Mouse (Mus musculus): Measurements from ENCODE around the gene Spag4. TPM values are rescaled to one million over a fixed set of nuclear protein-coding genes. Genes with fewer than 3 reads are reported as not detected.

Gene Spag4
- polyA plus RNA-seq, 2 experiments, result 2.1 to 5.7 TPM

DNA sequence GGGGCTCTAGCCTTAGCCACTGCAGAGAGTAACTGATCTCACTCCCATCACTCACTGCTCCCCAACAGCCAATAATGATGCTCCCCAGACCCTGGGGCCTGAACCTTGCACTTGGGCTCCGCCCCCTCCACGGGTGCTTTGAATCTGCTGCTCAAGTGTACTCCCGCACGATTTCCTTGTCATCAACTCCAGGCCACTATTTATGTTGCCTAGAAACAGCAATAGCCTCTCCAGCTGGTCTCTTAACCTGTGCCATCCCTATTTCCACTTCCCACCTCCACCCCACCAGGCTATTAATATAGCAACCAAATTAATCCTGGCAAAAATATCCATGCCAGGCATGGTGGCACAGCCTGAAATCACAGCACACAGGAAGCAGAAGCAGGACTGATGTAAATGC is 14.7 kb downstream of the Spag4 start:
- no peak for TF ChIP-seq POLR2A (IDR thresholded peaks at IDR 0.05; ENCODE audit: borderline replicate concordance, extremely low read depth, insufficient read depth, insufficient read length)
- H3K4me2 ChIP-seq (replicated peaks; ENCODE audit: low read depth, low read length, severe bottlenecking), result no peak overlapping the region
- no peak overlapping the region for H3K4me3 ChIP-seq (replicated peaks; ENCODE audit: low read length)
- peaks cover 48% of the 10 kb centered on the region for H3K36me3 ChIP-seq (ENCODE audit: control insufficient read depth, insufficient read depth, low read length)
- 38% methylated on average over 4 of the region's 4 CpGs for WGBS
- H3K27ac ChIP-seq (replicated peaks; ENCODE audit: low read depth, low read length), result no peak overlapping the region
- H3K9ac ChIP-seq (ENCODE audit: low read depth, low read length, severe bottlenecking), result no peak overlapping the region
- DNase-seq (ENCODE audit: low spot score) (no peak), ATAC-seq (ENCODE audit: low FRiP score, low read depth) (no peak)
- H3K9me3 ChIP-seq (ENCODE audit: control insufficient read depth, low read length), result no peaks in the 10 kb centered on the region
- no peaks in the 10 kb centered on the region for H3K27me3 ChIP-seq (ENCODE audit: control insufficient read depth, insufficient read depth, low read length)
- H3K4me1 ChIP-seq (ENCODE audit: control insufficient read depth, insufficient read depth, low read length), result no peaks in the 10 kb centered on the region

DNA sequence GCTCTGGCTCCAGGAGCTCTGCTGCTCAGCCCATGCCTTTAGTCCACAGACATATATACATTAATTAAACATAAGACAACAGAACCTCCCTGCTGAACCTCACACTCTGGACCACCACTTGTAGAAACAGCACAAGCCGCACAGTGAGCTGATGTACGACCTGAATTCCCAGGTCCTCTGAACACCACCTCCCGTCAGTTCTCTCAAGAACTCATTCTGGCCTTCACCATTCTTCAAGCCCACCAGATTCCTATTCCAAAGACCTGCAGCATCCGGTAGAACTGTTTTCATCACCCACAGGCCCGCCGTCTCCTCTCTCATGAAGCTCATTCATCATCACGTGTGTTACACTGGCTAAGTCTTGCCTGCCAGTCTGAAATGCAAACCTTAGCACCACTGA is 15.4 kb downstream of the Spag4 start:
- H3K4me2 ChIP-seq (replicated peaks; ENCODE audit: low read depth, low read length, severe bottlenecking), result no peak overlapping the region
- peaks cover 42% of the 10 kb centered on the region for H3K36me3 ChIP-seq (ENCODE audit: control insufficient read depth, insufficient read depth, low read length)
- DNase-seq (ENCODE audit: low spot score) (no peak), ATAC-seq (ENCODE audit: low FRiP score, low read depth) (no peak)
- H3K27ac ChIP-seq (replicated peaks; ENCODE audit: low read depth, low read length), result no peak overlapping the region
- no peaks in the 10 kb centered on the region for H3K9me3 ChIP-seq (ENCODE audit: control insufficient read depth, low read length)
- H3K4me1 ChIP-seq (ENCODE audit: control insufficient read depth, insufficient read depth, low read length), result no peaks in the 10 kb centered on the region
- H3K9ac ChIP-seq (ENCODE audit: low read depth, low read length, severe bottlenecking), result no peak overlapping the region
- H3K4me3 ChIP-seq (replicated peaks; ENCODE audit: low read length), result no peak overlapping the region
- TF ChIP-seq POLR2A (IDR thresholded peaks at IDR 0.05; ENCODE audit: borderline replicate concordance, extremely low read depth, insufficient read depth, insufficient read length), result no peak
- H3K27me3 ChIP-seq (ENCODE audit: control insufficient read depth, insufficient read depth, low read length), result no peaks in the 10 kb centered on the region
- WGBS, result 85% methylated on average over 7 of the region's 7 CpGs

DNA sequence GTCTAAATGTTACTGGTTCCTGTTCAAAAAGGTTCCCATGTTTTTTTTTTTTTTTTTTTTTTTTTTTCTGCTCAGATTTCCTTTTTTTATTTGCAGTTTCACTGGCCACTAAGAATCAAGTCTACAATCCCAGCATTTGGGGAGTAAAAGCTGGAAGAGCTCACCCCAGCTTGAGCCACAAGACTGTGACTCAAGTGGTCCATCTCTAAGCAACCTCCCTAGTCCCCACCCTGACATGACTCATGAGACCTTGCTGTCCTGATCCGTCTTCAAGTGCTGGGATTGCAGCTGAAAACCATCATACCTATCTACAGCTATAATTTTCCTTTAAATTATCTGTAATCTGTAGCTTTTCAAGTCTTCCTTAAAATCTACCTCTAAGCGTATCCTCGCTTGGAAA is 19.6 kb downstream of the Spag4 start:
- ATAC-seq (ENCODE audit: low FRiP score, low read depth), result no peak
- H3K27ac ChIP-seq (replicated peaks; ENCODE audit: low read depth, low read length), result no peak overlapping the region
- no peaks in the 10 kb centered on the region for H3K4me1 ChIP-seq (ENCODE audit: control insufficient read depth, insufficient read depth, low read length)
- DNase-seq (ENCODE audit: low spot score), result no peak
- H3K4me3 ChIP-seq (replicated peaks; ENCODE audit: low read length), result no peak overlapping the region
- WGBS, result 90% methylated on average over 3 of the region's 3 CpGs
- peaks cover 7% of the 10 kb centered on the region for H3K36me3 ChIP-seq (ENCODE audit: control insufficient read depth, insufficient read depth, low read length)
- no peak for TF ChIP-seq POLR2A (IDR thresholded peaks at IDR 0.05; ENCODE audit: borderline replicate concordance, extremely low read depth, insufficient read depth, insufficient read length)
- H3K27me3 ChIP-seq (ENCODE audit: control insufficient read depth, insufficient read depth, low read length), result no peaks in the 10 kb centered on the region
- no peak overlapping the region for H3K4me2 ChIP-seq (replicated peaks; ENCODE audit: low read depth, low read length, severe bottlenecking)
- H3K9ac ChIP-seq (ENCODE audit: low read depth, low read length, severe bottlenecking), result no peak overlapping the region
- no peaks in the 10 kb centered on the region for H3K9me3 ChIP-seq (ENCODE audit: control insufficient read depth, low read length)

- Histone ChIP-seq H3K9me3 (ENCODE audit: control insufficient read depth, low read length) (no peaks in the 10 kb centered on the region), H3K4me2 (replicated peaks; ENCODE audit: low read depth, low read length, severe bottlenecking) (no peak overlapping the region), H3K4me3 (replicated peaks; ENCODE audit: low read length) (no peak overlapping the region), H3K27me3 (ENCODE audit: control insufficient read depth, insufficient read depth, low read length) (no peaks in the 10 kb centered on the region), H3K27ac (replicated peaks; ENCODE audit: low read depth, low read length) (no peak overlapping the region), H3K9ac (ENCODE audit: low read depth, low read length, severe bottlenecking) (no peak overlapping the region), H3K4me1 (ENCODE audit: control insufficient read depth, insufficient read depth, low read length) (no peaks in the 10 kb centered on the region), H3K36me3 (ENCODE audit: control insufficient read depth, insufficient read depth, low read length) (peaks cover 18% of the 10 kb centered on the region)
- DNase-seq (ENCODE audit: low spot score) (no peak), ATAC-seq (ENCODE audit: low FRiP score, low read depth) (no peak)
- no peak for TF ChIP-seq POLR2A (IDR thresholded peaks at IDR 0.05; ENCODE audit: borderline replicate concordance, extremely low read depth, insufficient read depth, insufficient read length)
- WGBS, result 84% methylated on average over 7 of the region's 7 CpGs
Observed at GRCm38 (mm10) chr2:156087391-156088110, 22.6 kb downstream of the Spag4 start.

DNA sequence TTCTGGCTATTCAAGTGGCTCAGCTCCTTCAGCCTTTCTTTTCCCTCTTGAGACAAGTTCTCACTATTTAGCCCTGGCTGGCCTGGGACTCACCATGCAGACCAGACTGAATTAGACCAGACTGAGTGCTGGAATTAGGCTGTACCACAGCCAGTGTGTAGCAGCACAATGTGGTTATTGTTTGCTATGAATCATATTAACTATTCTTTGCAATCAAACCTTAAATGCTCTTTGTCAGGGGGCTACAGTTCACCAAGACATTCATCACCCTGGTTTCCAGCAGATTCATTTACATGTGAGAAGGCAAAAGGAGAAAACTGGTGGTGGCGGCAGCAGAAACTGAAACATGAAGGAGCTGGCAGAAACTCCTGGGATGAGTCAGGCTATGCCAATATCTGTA is 24.8 kb downstream of the Spag4 start:
- no peak for ATAC-seq (ENCODE audit: low FRiP score, low read depth)
- H3K36me3 ChIP-seq (ENCODE audit: control insufficient read depth, insufficient read depth, low read length), result peaks cover 22% of the 10 kb centered on the region
- H3K4me2 ChIP-seq (replicated peaks; ENCODE audit: low read depth, low read length, severe bottlenecking), result no peak overlapping the region
- H3K9me3 ChIP-seq (ENCODE audit: control insufficient read depth, low read length), result no peaks in the 10 kb centered on the region
- no peaks in the 10 kb centered on the region for H3K4me1 ChIP-seq (ENCODE audit: control insufficient read depth, insufficient read depth, low read length)
- no peak overlapping the region for H3K9ac ChIP-seq (ENCODE audit: low read depth, low read length, severe bottlenecking)
- H3K4me3 ChIP-seq (replicated peaks; ENCODE audit: low read length), result no peak overlapping the region
- WGBS, result 83% methylated on average over 1 of the region's 1 CpGs
- no peak for TF ChIP-seq POLR2A (IDR thresholded peaks at IDR 0.05; ENCODE audit: borderline replicate concordance, extremely low read depth, insufficient read depth, insufficient read length)
- H3K27me3 ChIP-seq (ENCODE audit: control insufficient read depth, insufficient read depth, low read length), result no peaks in the 10 kb centered on the region
- no peak overlapping the region for H3K27ac ChIP-seq (replicated peaks; ENCODE audit: low read depth, low read length)
- DNase-seq (ENCODE audit: low spot score), result no peak
